Mouse (Mus musculus): Measurements from ENCODE around the gene Cd247. TPM values are rescaled to one million over a fixed set of nuclear protein-coding genes. Genes with fewer than 3 reads are reported as not detected.

Gene Cd247
- polyA plus RNA-seq, 1 experiment from 2014 or later, result 0.32 TPM

DNA sequence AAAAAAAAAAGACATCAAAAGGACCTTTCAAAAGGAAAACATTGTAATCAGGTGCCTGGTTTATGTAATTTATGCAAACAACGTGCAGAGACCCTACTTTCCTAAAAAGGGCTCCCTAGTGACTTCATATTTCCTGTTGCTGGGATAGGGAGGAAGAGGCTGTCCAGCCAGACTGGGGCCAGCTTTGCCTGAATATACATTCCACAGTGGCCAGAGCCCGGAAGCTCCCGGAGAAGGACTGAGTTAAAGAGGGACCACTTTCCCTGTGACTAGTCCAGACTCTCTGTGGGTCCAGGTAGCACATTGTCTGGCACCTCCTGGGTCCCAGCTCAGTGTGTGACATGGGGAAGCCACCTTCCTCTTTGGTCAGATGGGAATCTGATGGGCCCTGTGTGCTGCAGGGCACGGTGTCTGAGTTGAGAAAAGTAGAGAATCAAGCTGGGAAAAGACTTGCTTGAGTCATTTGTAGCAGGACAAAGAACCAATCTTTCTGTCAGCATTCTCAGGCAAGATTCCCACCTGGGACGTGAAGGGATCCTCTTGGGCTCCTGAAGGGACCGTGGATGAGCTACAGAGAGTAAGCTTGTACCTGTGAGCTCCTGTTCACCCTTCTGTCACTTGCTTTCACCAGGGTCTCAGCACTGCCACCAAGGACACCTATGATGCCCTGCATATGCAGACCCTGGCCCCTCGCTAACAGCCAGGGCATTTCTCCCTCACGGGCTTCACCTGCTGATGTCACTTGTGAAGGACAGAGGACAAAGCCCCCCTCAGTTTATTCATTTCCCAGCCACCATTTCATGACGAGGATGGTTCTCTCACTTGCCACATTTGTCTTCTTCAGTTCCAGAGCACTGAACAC lies 72.1 kb downstream of the Cd247 start:
- peaks cover 9% of the 10 kb centered on the region for H3K4me1 ChIP-seq
- no peak for ATAC-seq
- H3K27ac ChIP-seq, result no peak overlapping the region
- no peak overlapping the region for H3K9ac ChIP-seq
- 56% methylated on average over 9 of the region's 9 CpGs for WGBS (ENCODE audit: insufficient replicate concordance)
- no peak overlapping the region for H3K4me2 ChIP-seq
- H3K4me3 ChIP-seq, result no peak overlapping the region
- no peaks in the 10 kb centered on the region for H3K36me3 ChIP-seq
- no peaks in the 10 kb centered on the region for H3K9me3 ChIP-seq (replicated peaks)
- no peaks in the 10 kb centered on the region; the same call in 1 of the 2 replicates for H3K27me3 ChIP-seq (replicated peaks)

DNA sequence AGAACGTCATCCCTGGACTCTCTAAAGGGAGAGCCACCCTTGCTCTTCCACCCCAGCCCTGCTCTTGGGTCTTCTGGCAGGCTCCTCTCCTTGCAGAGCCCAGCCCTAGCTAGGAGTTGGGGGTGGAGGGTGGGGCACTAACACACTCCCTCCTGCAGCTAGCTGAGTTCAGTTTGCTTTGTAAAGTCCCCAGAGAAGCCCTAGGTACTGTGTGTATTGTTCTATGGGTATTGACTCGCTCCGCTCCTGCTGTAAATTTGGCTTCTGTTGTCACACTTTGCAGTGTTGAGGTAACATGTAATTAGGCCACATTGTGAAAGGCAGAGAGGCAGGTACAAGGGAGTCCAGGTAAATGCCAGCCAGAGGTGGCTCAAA lies 72.7 kb downstream of the Cd247 start:
- Histone ChIP-seq H3K27me3 (replicated peaks) (no peaks in the 10 kb centered on the region), H3K4me1 (peaks cover 9% of the 10 kb centered on the region), H3K9ac (no peak overlapping the region), H3K4me3 (no peak overlapping the region), H3K9me3 (replicated peaks) (no peaks in the 10 kb centered on the region), H3K27ac (no peak overlapping the region), H3K4me2 (no peak overlapping the region), H3K36me3 (no peaks in the 10 kb centered on the region)
- WGBS (ENCODE audit: insufficient replicate concordance), result 77% methylated on average over 3 of the region's 3 CpGs
- ATAC-seq, result no peak

DNA sequence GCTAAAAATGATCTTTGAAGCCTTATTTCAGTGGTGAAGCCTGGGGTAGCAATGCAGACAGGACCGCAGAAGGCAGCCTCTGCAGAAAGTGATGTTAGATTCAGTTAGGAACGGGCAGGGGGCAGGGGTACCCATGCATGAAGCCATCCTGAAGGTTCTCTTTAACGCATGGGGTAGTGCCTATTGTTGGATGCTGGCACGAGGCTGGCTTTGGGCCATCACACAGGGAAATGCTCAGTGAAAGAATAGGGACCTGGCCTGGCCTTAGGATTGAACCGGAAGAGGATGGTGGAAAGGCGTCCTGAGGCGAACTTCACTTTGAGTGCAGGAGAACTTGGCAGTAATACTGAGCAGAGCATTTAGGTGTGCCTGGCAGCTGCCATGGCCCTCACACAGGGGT lies 73.6 kb downstream of the Cd247 start:
- peaks cover 6% of the 10 kb centered on the region; the same call in 1 of the 2 replicates for H3K36me3 ChIP-seq
- no peak overlapping the region for H3K9ac ChIP-seq
- H3K27me3 ChIP-seq (replicated peaks), result no peaks in the 10 kb centered on the region
- H3K4me1 ChIP-seq, result peaks cover 9% of the 10 kb centered on the region
- H3K4me3 ChIP-seq, result no peak overlapping the region
- H3K9me3 ChIP-seq (replicated peaks), result no peaks in the 10 kb centered on the region
- H3K27ac ChIP-seq, result no peak overlapping the region
- no peak for ATAC-seq
- 83% methylated on average over 7 of the region's 7 CpGs for WGBS (ENCODE audit: insufficient replicate concordance)
- no peak overlapping the region for H3K4me2 ChIP-seq

DNA sequence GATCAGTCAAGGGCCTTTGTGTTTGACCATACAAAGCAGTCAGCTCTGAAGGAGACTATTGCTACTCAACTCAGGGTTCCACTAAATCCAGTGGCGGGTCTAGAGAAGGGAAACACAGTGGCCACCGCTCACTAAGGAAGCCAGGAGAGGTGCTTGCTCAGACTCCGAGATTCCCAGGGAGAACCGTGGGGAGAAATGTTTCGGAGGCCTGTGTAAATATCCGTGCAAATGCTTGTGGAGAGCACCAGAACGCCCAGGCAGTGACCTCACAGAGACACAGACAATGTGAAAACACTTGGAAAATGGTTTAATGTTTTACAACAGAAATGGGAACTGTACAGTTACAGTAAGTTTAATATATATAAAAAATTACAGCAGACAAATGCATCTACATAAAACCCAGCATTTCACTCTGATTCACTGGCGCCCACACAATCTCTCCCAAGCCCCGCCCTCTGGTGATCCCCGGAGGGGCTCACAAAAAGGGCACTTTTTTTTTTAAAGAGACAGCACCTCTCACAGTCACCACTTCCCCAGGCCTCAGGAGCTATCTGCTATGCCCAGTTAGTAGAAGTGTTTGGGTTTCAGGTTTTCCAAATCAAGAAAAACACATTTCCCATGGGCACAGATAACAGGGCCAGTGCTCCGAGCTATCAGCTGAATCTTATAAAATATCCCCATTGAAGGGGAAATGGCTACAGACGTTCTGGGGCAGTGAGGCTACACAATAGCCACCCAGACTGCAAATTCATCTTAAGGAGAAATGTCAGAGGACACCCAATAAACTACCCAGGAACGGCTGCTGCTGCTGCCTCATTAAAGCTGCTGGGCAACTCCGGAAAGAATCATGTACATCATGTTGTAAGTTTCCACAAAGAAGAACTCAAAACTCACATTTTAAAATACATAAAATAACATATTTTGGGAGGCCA lies 76.6 kb downstream of the Cd247 start:
- 48% methylated on average over 14 of the region's 14 CpGs for WGBS (ENCODE audit: insufficient replicate concordance)
- Histone ChIP-seq H3K9me3 (replicated peaks) (no peaks in the 10 kb centered on the region), H3K27me3 (replicated peaks) (no peaks in the 10 kb centered on the region), H3K4me1 (peaks cover 15% of the 10 kb centered on the region), H3K4me3 (no peak overlapping the region), H3K9ac (no peak overlapping the region), H3K27ac (no peak overlapping the region), H3K36me3 (peaks cover 6% of the 10 kb centered on the region; the same call in 1 of the 2 replicates), H3K4me2 (no peak overlapping the region)
- no peak for ATAC-seq

DNA sequence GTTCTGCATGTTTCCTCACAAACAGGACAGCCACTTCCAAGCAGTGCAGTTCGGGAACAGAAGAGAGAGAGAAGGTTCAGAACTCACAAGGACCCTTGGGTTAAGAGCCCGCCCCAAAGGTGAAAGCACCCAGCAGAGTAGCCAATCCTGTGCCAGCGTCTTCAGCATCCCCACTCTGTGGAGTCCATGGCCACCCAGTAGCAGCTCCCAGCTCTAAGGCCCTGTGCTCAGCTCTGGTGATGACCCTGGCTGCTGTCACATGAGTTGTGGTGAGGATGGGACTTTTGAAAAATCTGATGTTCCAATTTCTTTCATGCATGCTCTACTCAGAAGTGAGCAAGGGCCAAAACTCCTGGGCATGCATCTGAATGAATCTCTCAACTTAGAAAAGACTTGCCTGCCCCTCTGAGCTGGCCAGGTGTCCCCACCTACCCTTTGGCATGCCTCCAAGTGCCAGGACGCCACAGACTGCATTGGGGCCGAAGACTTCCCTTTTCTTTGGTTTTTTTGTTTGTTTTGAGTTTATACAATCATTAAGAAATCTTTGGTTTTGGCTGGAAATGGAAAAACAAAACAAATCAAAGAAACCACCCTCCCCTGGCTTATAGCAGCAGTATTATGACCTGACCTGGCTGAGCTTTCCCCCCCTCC lies 78.3 kb downstream of the Cd247 start:
- Histone ChIP-seq H3K4me2 (no peak overlapping the region), H3K27ac (no peak overlapping the region), H3K27me3 (replicated peaks) (no peaks in the 10 kb centered on the region), H3K4me3 (no peak overlapping the region), H3K36me3 (peaks cover 6% of the 10 kb centered on the region; the same call in 1 of the 2 replicates), H3K9ac (no peak overlapping the region), H3K4me1 (peaks cover 15% of the 10 kb centered on the region), H3K9me3 (replicated peaks) (no peaks in the 10 kb centered on the region)
- WGBS (ENCODE audit: insufficient replicate concordance), result 74% methylated on average over 5 of the region's 5 CpGs
- ATAC-seq, result no peak

DNA sequence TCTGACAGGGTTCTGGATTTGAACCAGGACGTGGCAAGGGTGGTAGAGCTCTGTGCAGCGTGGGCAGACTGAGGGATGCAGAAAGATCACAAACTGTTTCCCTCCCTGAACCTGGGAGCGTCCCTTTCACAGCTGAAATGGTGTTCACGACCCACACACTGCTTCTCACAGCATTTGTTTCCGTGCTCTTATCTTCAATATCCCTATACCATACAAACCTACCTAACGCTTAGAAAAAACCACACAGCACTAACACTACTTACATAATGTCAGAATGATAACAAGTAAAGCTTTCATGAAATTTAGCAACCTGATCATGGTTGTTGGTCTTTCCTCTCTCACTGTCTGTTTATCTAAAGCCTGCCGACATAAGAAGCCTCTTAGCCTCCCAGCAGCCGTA lies 80.2 kb downstream of the Cd247 start:
- Histone ChIP-seq H3K4me3 (no peak overlapping the region), H3K9me3 (replicated peaks) (no peaks in the 10 kb centered on the region), H3K9ac (no peak overlapping the region), H3K4me1 (peaks cover 15% of the 10 kb centered on the region), H3K36me3 (peaks cover 7% of the 10 kb centered on the region; the same call in 1 of the 2 replicates), H3K4me2 (no peak overlapping the region), H3K27ac (no peak overlapping the region), H3K27me3 (replicated peaks) (no peaks in the 10 kb centered on the region)
- 53% methylated on average over 8 of the region's 8 CpGs for WGBS (ENCODE audit: insufficient replicate concordance)
- ATAC-seq, result no peak; the same call in 1 of the 2 replicates

DNA sequence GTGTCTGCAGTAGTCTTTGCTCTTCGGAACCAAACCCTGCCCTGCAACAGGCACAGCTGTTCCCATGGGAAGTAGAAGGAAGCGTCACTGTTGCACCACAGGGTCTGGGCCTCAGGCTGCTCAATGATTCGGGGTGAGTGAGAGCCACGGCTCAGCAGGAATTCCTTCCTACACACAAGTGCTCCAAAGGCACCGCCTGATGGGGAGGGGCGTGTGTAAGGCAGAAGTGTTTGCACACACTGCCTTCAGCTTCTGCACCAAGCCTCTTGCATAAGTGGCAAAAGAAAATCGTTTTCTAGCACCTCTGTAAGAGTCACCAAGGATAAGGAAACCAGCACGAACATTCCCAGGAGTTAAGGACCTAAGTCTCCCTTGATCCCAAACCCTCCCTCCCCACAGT lies 86.2 kb downstream of the Cd247 start:
- H3K4me1 ChIP-seq, result peaks cover 12% of the 10 kb centered on the region
- peaks cover 41% of the 10 kb centered on the region for H3K36me3 ChIP-seq
- no peaks in the 10 kb centered on the region for H3K9me3 ChIP-seq (replicated peaks)
- H3K27ac ChIP-seq, result no peak overlapping the region
- H3K4me3 ChIP-seq, result no peak overlapping the region
- no peak overlapping the region for H3K4me2 ChIP-seq
- H3K9ac ChIP-seq, result no peak overlapping the region
- no peaks in the 10 kb centered on the region for H3K27me3 ChIP-seq (replicated peaks)
- 70% methylated on average over 8 of the region's 8 CpGs for WGBS (ENCODE audit: insufficient replicate concordance)
- ATAC-seq, result peak; percentile 47; the same call in 1 of the 2 replicates

DNA sequence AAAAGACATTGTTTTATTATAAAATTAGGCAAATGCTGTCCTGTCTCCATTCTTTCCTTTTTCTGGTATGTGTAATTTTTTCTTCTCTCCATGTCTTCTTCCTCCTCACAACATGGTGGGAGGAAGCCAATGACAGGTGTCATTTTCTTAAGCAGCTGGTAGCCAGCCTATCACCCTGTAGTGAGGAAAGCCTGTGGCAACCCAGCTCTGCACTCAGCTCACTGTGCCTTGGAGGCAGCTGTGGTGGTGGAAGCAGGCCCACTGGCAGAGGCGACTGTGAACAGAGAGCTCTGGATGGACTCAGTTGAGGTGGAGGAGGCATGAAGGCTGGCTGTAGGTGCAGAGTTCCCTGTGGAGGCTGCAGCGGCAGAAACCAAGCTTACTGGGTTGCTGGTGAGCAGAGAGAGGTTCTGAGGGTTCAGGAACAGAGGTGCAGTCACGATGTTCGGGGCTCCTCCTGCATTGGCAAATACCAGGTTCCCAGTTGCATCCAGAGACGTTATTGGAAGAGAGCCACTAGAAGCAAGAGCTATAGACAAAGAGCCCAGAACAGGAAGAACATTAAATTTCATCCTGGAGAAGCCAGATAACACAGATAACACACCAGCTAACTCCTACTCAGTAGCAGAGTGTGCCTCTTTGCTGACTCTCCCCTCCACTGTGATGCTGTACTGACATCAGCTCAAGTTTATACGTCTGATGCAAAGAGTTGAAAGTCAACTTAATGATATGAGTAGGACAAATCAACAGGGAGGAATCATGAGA lies 87.2 kb downstream of the Cd247 start:
- Histone ChIP-seq H3K4me3 (no peak overlapping the region), H3K4me2 (no peak overlapping the region), H3K4me1 (peaks cover 12% of the 10 kb centered on the region), H3K36me3 (peaks cover 48% of the 10 kb centered on the region), H3K9me3 (replicated peaks) (no peaks in the 10 kb centered on the region), H3K27me3 (replicated peaks) (no peaks in the 10 kb centered on the region), H3K27ac (no peak overlapping the region), H3K9ac (no peak overlapping the region)
- ATAC-seq, result peak; percentile 61; the same call in 1 of the 2 replicates
- 66% methylated on average over 6 of the region's 6 CpGs for WGBS (ENCODE audit: insufficient replicate concordance)

DNA sequence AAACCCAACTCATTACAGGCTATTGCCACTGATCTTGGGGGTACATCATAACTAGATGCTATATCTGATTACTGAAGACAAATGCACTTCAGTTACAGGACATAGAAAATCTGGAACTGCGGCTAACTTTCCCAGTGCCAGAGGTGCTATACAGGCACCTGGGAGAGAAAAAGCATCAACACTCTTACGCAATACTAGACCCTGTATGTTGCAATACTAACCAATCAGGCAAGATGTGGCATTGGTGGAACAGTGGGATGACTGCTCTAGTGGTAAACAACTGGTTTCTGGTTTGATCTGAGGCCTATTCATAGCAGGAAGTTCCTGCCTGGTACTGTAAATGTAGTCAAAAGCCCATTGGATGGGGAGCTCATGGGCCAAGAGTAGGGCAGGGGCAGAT lies 90.3 kb downstream of the Cd247 start:
- WGBS (ENCODE audit: insufficient replicate concordance), result 84% methylated on average over 2 of the region's 2 CpGs
- H3K27ac ChIP-seq, result no peak overlapping the region
- peaks cover 12% of the 10 kb centered on the region for H3K4me1 ChIP-seq
- ATAC-seq, result no peak
- no peak overlapping the region for H3K4me3 ChIP-seq
- H3K4me2 ChIP-seq, result no peak overlapping the region
- no peak overlapping the region for H3K9ac ChIP-seq
- no peaks in the 10 kb centered on the region for H3K27me3 ChIP-seq (replicated peaks)
- peaks cover 50% of the 10 kb centered on the region for H3K36me3 ChIP-seq
- H3K9me3 ChIP-seq (replicated peaks), result no peaks in the 10 kb centered on the region

DNA sequence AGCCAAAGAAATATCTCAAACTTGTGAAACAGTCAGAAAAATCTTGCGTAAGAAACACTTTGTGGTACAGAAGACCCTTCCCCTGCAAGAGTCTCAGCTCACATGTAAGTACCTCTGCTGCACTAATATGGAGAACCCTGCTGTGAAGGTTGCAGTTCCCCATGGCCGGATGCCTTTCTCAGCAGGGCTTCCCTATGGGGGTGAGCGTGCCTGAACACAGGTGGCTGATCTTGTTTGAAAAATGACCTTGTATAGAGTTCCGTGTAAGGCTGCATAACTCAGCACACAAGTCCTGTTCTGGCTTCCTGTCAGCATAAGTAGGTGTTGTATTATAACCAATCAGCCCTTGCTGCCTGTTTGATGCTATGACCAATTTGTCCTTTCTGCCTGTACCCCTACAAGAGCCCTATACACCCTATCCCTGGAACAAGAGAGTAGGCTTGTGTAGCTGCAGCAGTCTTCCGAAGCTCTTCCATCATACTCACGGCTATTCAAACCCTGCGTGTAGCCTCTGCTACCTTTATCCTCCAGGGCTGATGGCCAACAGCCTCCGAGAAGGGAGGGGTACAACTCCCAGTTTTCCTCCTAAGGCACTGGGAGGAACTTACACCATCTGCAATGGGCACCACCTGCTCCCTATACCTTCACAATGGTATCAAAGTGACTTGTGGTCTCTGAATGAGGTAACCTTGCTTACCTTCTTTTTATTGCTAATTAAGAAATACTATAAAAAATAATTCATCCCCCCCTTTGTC lies 93.8 kb downstream of the Cd247 start:
- Histone ChIP-seq H3K27me3 (replicated peaks) (no peaks in the 10 kb centered on the region), H3K4me3 (no peak overlapping the region), H3K9me3 (replicated peaks) (no peaks in the 10 kb centered on the region), H3K4me1 (no peaks in the 10 kb centered on the region), H3K9ac (no peak overlapping the region), H3K4me2 (no peak overlapping the region), H3K36me3 (peaks cover 30% of the 10 kb centered on the region), H3K27ac (no peak overlapping the region)
- ATAC-seq, result no peak
- WGBS (ENCODE audit: insufficient replicate concordance), result 79% methylated on average over 8 of the region's 8 CpGs

DNA sequence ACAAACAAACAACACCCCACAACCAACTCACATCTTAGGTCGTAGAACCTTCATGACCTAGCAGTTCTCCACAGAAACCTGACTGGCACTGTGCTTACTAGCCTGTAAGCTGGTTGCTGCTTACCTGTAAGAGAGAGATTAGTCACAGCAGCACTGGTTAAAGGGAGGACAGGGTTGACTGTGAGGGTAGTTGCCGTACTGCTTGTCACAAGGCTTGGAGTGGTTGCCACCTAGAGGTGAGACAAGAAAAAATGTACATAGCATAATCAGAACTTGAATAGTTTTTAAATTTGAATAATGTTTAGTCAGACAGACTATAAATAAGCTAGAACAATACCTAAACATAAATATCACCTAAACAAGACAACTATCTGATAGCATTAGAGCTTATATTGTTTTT lies 103.2 kb downstream of the Cd247 start:
- Histone ChIP-seq H3K27ac (no peak overlapping the region), H3K4me2 (no peak overlapping the region), H3K9ac (no peak overlapping the region), H3K27me3 (replicated peaks) (no peaks in the 10 kb centered on the region), H3K36me3 (peaks cover 55% of the 10 kb centered on the region), H3K9me3 (replicated peaks) (no peaks in the 10 kb centered on the region), H3K4me1 (no peaks in the 10 kb centered on the region), H3K4me3 (no peak overlapping the region)
- no peak for ATAC-seq
- WGBS (ENCODE audit: insufficient replicate concordance), result 87% methylated on average over 2 of the region's 2 CpGs
